Mouse (Mus musculus) limb, embryonic 11.5 days (tissue): ENCODE results near the gene Sgms1. TPM values are rescaled to one million over a fixed set of nuclear protein-coding genes. Genes with fewer than 3 reads are reported as not detected.
"Not testable (repeated sequence)": the region's sequence is repeated elsewhere in the genome, so short reads cannot be mapped to it uniquely, and the experiment has no call there.

Experiments
- ATAC-seq: fragments of 200-750 bp; cut with Nextera tagmentation; 2 replicates; pipeline ENCODE4 v1.8.0; 2017; ENCODE audit warnings: low read depth; ENCODE audit not compliant: insufficient number of reproducible peaks, low FRiP score, low TSS enrichment
- DNase-seq: peaks from one replicate; pipeline ENCODE4 v3.0.0-alpha.2; 2015; ENCODE audit warnings: low spot score
- H3K27ac ChIP-seq: fragments of 300-500 bp; sonication (generic); replicated peaks from 2 replicates; pipeline ENCODE4 v1.5.1; 2014; ENCODE audit warnings: low read depth, mild to moderate bottlenecking, low read length
- H3K27me3 ChIP-seq: fragments of 300-500 bp; sonication (generic); 2 replicates; pipeline ENCODE4 v1.6.1; 2014; ENCODE audit warnings: mild to moderate bottlenecking, low read length, mixed read lengths; ENCODE audit not compliant: control insufficient read depth, insufficient read depth
- H3K36me3 ChIP-seq: fragments of 300-500 bp; sonication (generic); 2 replicates; pipeline ENCODE4 v1.6.1; 2014; ENCODE audit warnings: mild to moderate bottlenecking, low read length, moderate library complexity, mixed read lengths; ENCODE audit not compliant: control insufficient read depth, insufficient read depth
- H3K4me1 ChIP-seq: fragments of 300-500 bp; sonication (generic); 2 replicates; pipeline ENCODE4 v1.6.1; 2014; ENCODE audit warnings: low read length, mixed read lengths; ENCODE audit not compliant: control insufficient read depth, insufficient read depth
- H3K4me2 ChIP-seq: fragments of 300-500 bp; sonication (generic); 2 replicates; pipeline ENCODE4 v1.6.1; 2014; ENCODE audit warnings: low read depth, mild to moderate bottlenecking, moderate library complexity; ENCODE audit not compliant: severe bottlenecking
- H3K4me3 ChIP-seq: fragments of 300-500 bp; sonication (generic); 2 replicates; pipeline ENCODE4 v1.5.1; 2014; ENCODE audit warnings: low read depth, low read length
- H3K9ac ChIP-seq: fragments of 300-500 bp; sonication (generic); 2 replicates; pipeline ENCODE4 v1.6.1; 2014; ENCODE audit warnings: mild to moderate bottlenecking, low read length
- H3K9me3 ChIP-seq: fragments of 300-500 bp; sonication (generic); 2 replicates; pipeline ENCODE4 v1.6.1; 2016; ENCODE audit warnings: low read length; ENCODE audit not compliant: control insufficient read depth
- WGBS: fragments of 180-500 bp; shearing (Covaris S2); extraction: QIAGEN DNeasy Blood & Tissue Kit; methylation state at CpG from one replicate; pipeline ENCODE4 v1.1.7; 2014; 5-methylcytosine and 5-hydroxymethylcytosine counted together
- polyA plus RNA-seq: library from polyadenylated mRNA; unstranded; fragments of >200 nt; fragmentation: Nextera tagmentation; extraction: Ambion mirVana; gene quantifications from 2 replicates; pipeline ENCODE4 v1.2.1, GENCODE M21; 2014

The Sgms1 gene
- polyA plus RNA-seq, 1 experiment from 2014 or later = 13.5 TPM

DNA sequence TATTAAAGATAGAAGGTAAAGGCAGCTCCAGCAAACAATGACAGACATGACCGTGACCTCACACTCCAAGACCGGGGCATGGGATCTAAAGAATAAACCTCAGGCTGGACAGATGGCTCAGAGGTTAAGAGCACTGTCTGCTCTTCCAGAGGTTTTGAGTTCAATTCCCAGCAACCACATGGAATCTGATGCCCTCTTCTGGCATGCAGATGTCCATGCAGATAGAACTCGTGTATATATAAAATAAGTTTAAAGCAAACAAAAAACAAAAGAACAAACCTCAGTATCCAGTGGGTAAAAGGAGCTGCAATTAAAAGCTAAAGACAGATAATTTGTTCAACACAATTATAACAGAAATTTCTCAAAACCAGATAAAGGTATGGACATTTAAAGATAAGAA lies 290.9 kb downstream of the Sgms1 start:
- no peak overlapping the region for H3K27ac ChIP-seq
- no peaks in the 10 kb centered on the region for H3K36me3 ChIP-seq
- no peak for ATAC-seq
- no peaks in the 10 kb centered on the region for H3K4me1 ChIP-seq
- H3K9me3 ChIP-seq = no peaks in the 10 kb centered on the region
- no peak overlapping the region for H3K4me3 ChIP-seq
- H3K9ac ChIP-seq = no peak overlapping the region
- no peak overlapping the region for H3K4me2 ChIP-seq
- 81% methylated on average over 3 of the region's 3 CpGs for WGBS
- no peaks in the 10 kb centered on the region for H3K27me3 ChIP-seq
- DNase-seq = no peak

GRCm38 (mm10) chr19:32092358-32092757 lies 297.2 kb downstream of the Sgms1 start:
- WGBS = 84% methylated on average over 4 of the region's 4 CpGs
- Histone ChIP-seq H3K27me3 (no peaks in the 10 kb centered on the region), H3K4me1 (no peaks in the 10 kb centered on the region), H3K9me3 (no peaks in the 10 kb centered on the region), H3K36me3 (no peaks in the 10 kb centered on the region), H3K4me2 (no peak overlapping the region), H3K27ac (no peak overlapping the region), H3K9ac (no peak overlapping the region), H3K4me3 (no peak overlapping the region)
- DNase-seq (no peak), ATAC-seq (no peak)

DNA sequence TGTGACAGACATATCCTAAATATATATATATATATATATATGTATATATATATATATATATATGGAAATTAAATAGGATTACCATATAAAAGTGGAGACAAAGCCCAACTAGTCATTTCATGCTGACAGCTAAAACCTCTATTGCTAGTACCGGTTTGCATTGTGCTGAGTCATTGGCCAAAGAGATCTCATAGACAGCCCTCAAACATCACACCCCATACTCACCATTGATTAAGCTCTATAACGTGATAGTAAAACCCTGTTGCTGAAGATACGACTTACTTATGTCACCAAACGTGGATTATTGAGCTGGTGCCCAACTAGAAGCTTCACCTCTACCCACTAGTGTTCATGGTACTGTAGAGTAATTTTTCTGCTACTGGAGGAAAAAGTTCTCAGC lies 298.7 kb downstream of the Sgms1 start:
- H3K9me3 ChIP-seq = no peaks in the 10 kb centered on the region
- no peaks in the 10 kb centered on the region for H3K27me3 ChIP-seq
- H3K4me2 ChIP-seq = no peak overlapping the region
- ATAC-seq = no peak
- no peaks in the 10 kb centered on the region for H3K36me3 ChIP-seq
- no peak overlapping the region for H3K4me3 ChIP-seq
- H3K27ac ChIP-seq = no peak overlapping the region
- no peaks in the 10 kb centered on the region for H3K4me1 ChIP-seq
- DNase-seq = no peak
- WGBS = 86% methylated on average over 4 of the region's 4 CpGs
- H3K9ac ChIP-seq = no peak overlapping the region

GRCm38 (mm10) chr19:32088570-32088969 lies 300.9 kb downstream of the Sgms1 start:
- Histone ChIP-seq H3K4me1 (no peaks in the 10 kb centered on the region), H3K27me3 (no peaks in the 10 kb centered on the region), H3K4me2 (no peak overlapping the region), H3K9me3 (no peaks in the 10 kb centered on the region), H3K36me3 (no peaks in the 10 kb centered on the region), H3K4me3 (no peak overlapping the region), H3K9ac (no peak overlapping the region), H3K27ac (no peak overlapping the region)
- no peak for ATAC-seq
- WGBS = 89% methylated on average over 1 of the region's 1 CpGs
- no peak for DNase-seq

- DNase-seq (no peak), ATAC-seq (no peak)
- Histone ChIP-seq H3K36me3 (no peaks in the 10 kb centered on the region), H3K9me3 (no peaks in the 10 kb centered on the region), H3K27ac (no peak overlapping the region), H3K4me1 (no peaks in the 10 kb centered on the region), H3K9ac (no peak overlapping the region), H3K4me3 (no peak overlapping the region), H3K27me3 (no peaks in the 10 kb centered on the region), H3K4me2 (no peak overlapping the region)
- 87% methylated on average over 6 of the region's 6 CpGs for WGBS
These were observed 301.6 kb downstream of the Sgms1 start for GRCm38 (mm10) chr19:32087736-32088470.

- H3K27ac ChIP-seq, H3K36me3 ChIP-seq, H3K4me1 ChIP-seq, H3K4me3 ChIP-seq, H3K9ac ChIP-seq, H3K4me2 ChIP-seq, H3K9me3 ChIP-seq, ATAC-seq, H3K27me3 ChIP-seq, DNase-seq: not testable (repeated sequence)
- 79% methylated on average over 1 of the region's 1 CpGs for WGBS
These were observed 304.7 kb downstream of the Sgms1 start for GRCm38 (mm10) chr19:32084813-32085212.

Other genes with a start within 250 kb of the Sgms1 start
- 97.3 and 98.3 TPM in 2 replicates for gene Rpl9-ps6, start 76.9 kb upstream of the Sgms1 start, polyA plus RNA-seq
- gene Minpp1, start 96.1 kb upstream of the Sgms1 start, polyA plus RNA-seq = 83.8 and 83.9 TPM in 2 replicates
- 10.0 and 12.2 TPM in 2 replicates for gene Papss2, start 206.1 kb upstream of the Sgms1 start, polyA plus RNA-seq